Mouse (Mus musculus): ENCODE measurements around the gene Defb19.

Defb19 gene

GRCm38 (mm10) chr2:152586926-152587560 lies 6.9 kb upstream of the Defb19 start:
- DNase-seq (ENCODE audit: low spot score): peak; percentile 11

- DNase-seq (ENCODE audit: low spot score): no peak
Observed at GRCm38 (mm10) chr2:152580612-152581011, 500 bp upstream of the Defb19 start.

GRCm38 (mm10) chr2:152573484-152573883 lies 6.6 kb downstream of the Defb19 start:
- no peak for DNase-seq (ENCODE audit: low spot score)

GRCm38 (mm10) chr2:152572114-152572794 lies 7.9 kb downstream of the Defb19 start, which contains the start of gene Defb21:
Gene Defb21 (plus strand): TSS chr2:152572744.
- no peak for DNase-seq (ENCODE audit: low spot score)

- no peak for DNase-seq (ENCODE audit: low spot score)
Observed at GRCm38 (mm10) chr2:152570313-152570712, 9.8 kb downstream of the Defb19 start.

- DNase-seq (ENCODE audit: low spot score): no peak
Observed at GRCm38 (mm10) chr2:152569881-152570280, 10.2 kb downstream of the Defb19 start.

GRCm38 (mm10) chr2:152569038-152569437 lies 11.1 kb downstream of the Defb19 start, which contains the start of gene Gm17416:
Gene Gm17416 (plus strand): TSS chr2:152569338.
- no peak for DNase-seq (ENCODE audit: low spot score)

GRCm38 (mm10) chr2:152556655-152557054 lies 23.5 kb downstream of the Defb19 start:
- DNase-seq (ENCODE audit: low spot score): no peak

- DNase-seq (ENCODE audit: low spot score): peak; percentile 55
Observed at GRCm38 (mm10) chr2:152553774-152554423, 26.2 kb downstream of the Defb19 start.

GRCm38 (mm10) chr2:152548124-152548523 lies 32.0 kb downstream of the Defb19 start:
- no peak for DNase-seq (ENCODE audit: low spot score)

GRCm38 (mm10) chr2:152544691-152545090 lies 35.4 kb downstream of the Defb19 start:
- DNase-seq (ENCODE audit: low spot score): peak; percentile 76

- no peak for DNase-seq (ENCODE audit: low spot score)
Observed at GRCm38 (mm10) chr2:152543478-152543877, 36.6 kb downstream of the Defb19 start.

- DNase-seq (ENCODE audit: low spot score): no peak
Observed at GRCm38 (mm10) chr2:152542897-152543296, 37.2 kb downstream of the Defb19 start.

GRCm38 (mm10) chr2:152541979-152542378 lies 38.1 kb downstream of the Defb19 start:
- DNase-seq (ENCODE audit: low spot score): no peak

GRCm38 (mm10) chr2:152539944-152540710 lies 40.0 kb downstream of the Defb19 start, which contains the start of gene Defb29:
Gene Defb29 (minus strand): TSS chr2:152540098.
- DNase-seq (ENCODE audit: low spot score): no peak

Data from layer of hippocampus, adult 11-12 months (tissue).